Mouse (Mus musculus) mouse embryonic stem cell (cell line): ENCODE data around the gene Asic4.

Source experiments
- in situ Hi-C, 2 experiments: fragments of 300-500 bp; cut with MboI; formaldehyde crosslinking; loops; 1 replicate in 1 of 2; 3 replicates in 1 of 2; pipeline ENCODE4 v1.14.3; 2019 to 2020; ENCODE audit warnings: low sequenced_read_pairs in 2 of 2, low pct_unique_long_range_greater_than_20kb in 1 of 2, mixed read lengths in 1 of 2; ENCODE audit not compliant: unreplicated experiment in 1 of 2

Gene Asic4

GRCm38 (mm10) chr1:75441471-75441996 is 8.7 kb upstream of the Asic4 start:
- in situ Hi-C loops = loop anchor here in 1 of 2 experiments (25.0 kb wide), 1 partner anchor 654 kb away; the partner anchor contains the start of gene Wnt10a

GRCm38 (mm10) chr1:75442171-75442570 is 8.1 kb upstream of the Asic4 start:
- in situ Hi-C loops = loop anchor here in 1 of 2 experiments (25.0 kb wide), 1 partner anchor 655 kb away; the partner anchor contains the start of gene Wnt10a

- in situ Hi-C loops = loop anchor here in 1 of 2 experiments (25.0 kb wide), 1 partner anchor 656 kb away; the partner anchor contains the start of gene Wnt10a
Measured at GRCm38 (mm10) chr1:75442811-75443210, 7.4 kb upstream of the Asic4 start.

- in situ Hi-C loops = loop anchor here in 1 of 2 experiments (25.0 kb wide), 1 partner anchor 656 kb away; the partner anchor contains the start of gene Wnt10a
Measured at GRCm38 (mm10) chr1:75443247-75444024, 6.8 kb upstream of the Asic4 start.

- in situ Hi-C loops = loop anchor here in 1 of 2 experiments (25.0 kb wide), 1 partner anchor 657 kb away; the partner anchor contains the start of gene Wnt10a
Measured at GRCm38 (mm10) chr1:75444208-75444607, 6.0 kb upstream of the Asic4 start.

GRCm38 (mm10) chr1:75445141-75445701 is 5.0 kb upstream of the Asic4 start:
- in situ Hi-C loops = loop anchor here in 1 of 2 experiments (25.0 kb wide), 1 partner anchor 658 kb away; the partner anchor contains the start of gene Wnt10a

GRCm38 (mm10) chr1:75445751-75446611 is 4.3 kb upstream of the Asic4 start:
- in situ Hi-C loops = loop anchor here in 1 of 2 experiments (25.0 kb wide), 1 partner anchor 659 kb away; the partner anchor contains the start of gene Wnt10a

GRCm38 (mm10) chr1:75446656-75447055 is 3.6 kb upstream of the Asic4 start:
- in situ Hi-C loops = loop anchor here in 1 of 2 experiments (25.0 kb wide), 1 partner anchor 659 kb away; the partner anchor contains the start of gene Wnt10a

GRCm38 (mm10) chr1:75447265-75448051 is 2.8 kb upstream of the Asic4 start:
- in situ Hi-C loops = loop anchor here in 1 of 2 experiments (25.0 kb wide), 1 partner anchor 660 kb away; the partner anchor contains the start of gene Wnt10a

- in situ Hi-C loops = loop anchor here in 1 of 2 experiments (25.0 kb wide), 1 partner anchor 661 kb away; the partner anchor contains the start of gene Wnt10a
Measured at GRCm38 (mm10) chr1:75448052-75448431, 2.2 kb upstream of the Asic4 start.

- in situ Hi-C loops = loop anchor here in 1 of 2 experiments (25.0 kb wide), 1 partner anchor 662 kb away; the partner anchor contains the start of gene Wnt10a
Measured at GRCm38 (mm10) chr1:75448937-75449336, 1.3 kb upstream of the Asic4 start.

GRCm38 (mm10) chr1:75449377-75450135 is 680 bp upstream of the Asic4 start:
- in situ Hi-C loops = loop anchor here in 1 of 2 experiments (25.0 kb wide), 1 partner anchor 662 kb away; the partner anchor contains the start of gene Wnt10a

- in situ Hi-C loops = no loop called here
Measured at GRCm38 (mm10) chr1:75451900-75452299, 1.7 kb downstream of the Asic4 start.

GRCm38 (mm10) chr1:75455433-75455832 is 5.2 kb downstream of the Asic4 start:
- in situ Hi-C loops = no loop called here

- in situ Hi-C loops = no loop called here
Measured at GRCm38 (mm10) chr1:75455948-75456347, 5.7 kb downstream of the Asic4 start.

- in situ Hi-C loops = no loop called here
Measured at GRCm38 (mm10) chr1:75456746-75457564, 6.7 kb downstream of the Asic4 start.
